Mouse (Mus musculus) WW6 (cell line): ENCODE results near the gene Slc30a9.

Experiments
- DNase-seq: peaks from one replicate; pipeline ENCODE4 v3.0.0-alpha.2; 2013; ENCODE audit warnings: low read depth, low spot score

Slc30a9 gene

GRCm38 (mm10) chr5:67311811-67312521 lies 5.2 kb downstream of the Slc30a9 start:
- no peak for DNase-seq

GRCm38 (mm10) chr5:67312522-67312851 lies 5.7 kb downstream of the Slc30a9 start:
- no peak for DNase-seq

- DNase-seq, result no peak
Observed at GRCm38 (mm10) chr5:67321656-67322268, 15.0 kb downstream of the Slc30a9 start.

GRCm38 (mm10) chr5:67324032-67324431 lies 17.3 kb downstream of the Slc30a9 start:
- DNase-seq, result no peak

- DNase-seq, result no peak
Observed at GRCm38 (mm10) chr5:67340811-67341210, 34.1 kb downstream of the Slc30a9 start.

- no peak for DNase-seq
Observed at GRCm38 (mm10) chr5:67347060-67347459, 40.3 kb downstream of the Slc30a9 start.

GRCm38 (mm10) chr5:67348949-67349348 lies 42.2 kb downstream of the Slc30a9 start:
- DNase-seq, result no peak

GRCm38 (mm10) chr5:67362316-67362715 lies 55.6 kb downstream of the Slc30a9 start:
- DNase-seq, result no peak

- DNase-seq, result no peak
Observed at GRCm38 (mm10) chr5:67362931-67363330, 56.2 kb downstream of the Slc30a9 start.

- no peak for DNase-seq
Observed at GRCm38 (mm10) chr5:67377044-67377621, 70.4 kb downstream of the Slc30a9 start.

GRCm38 (mm10) chr5:67381690-67382089 lies 74.9 kb downstream of the Slc30a9 start:
- no peak for DNase-seq

GRCm38 (mm10) chr5:67382556-67382955 lies 75.8 kb downstream of the Slc30a9 start:
- no peak for DNase-seq

GRCm38 (mm10) chr5:67393951-67394350 lies 87.2 kb downstream of the Slc30a9 start:
- DNase-seq, result no peak

GRCm38 (mm10) chr5:67395211-67395851 lies 88.6 kb downstream of the Slc30a9 start:
- no peak for DNase-seq

- DNase-seq, result no peak
Observed at GRCm38 (mm10) chr5:67397186-67397585, 90.4 kb downstream of the Slc30a9 start.

- DNase-seq, result no peak
Observed at GRCm38 (mm10) chr5:67399876-67400607, 93.3 kb downstream of the Slc30a9 start.

- DNase-seq, result no peak
Observed at GRCm38 (mm10) chr5:67400608-67401480, 94.1 kb downstream of the Slc30a9 start.

- DNase-seq, result no peak
Observed at GRCm38 (mm10) chr5:67401612-67402011, 94.9 kb downstream of the Slc30a9 start.

GRCm38 (mm10) chr5:67404380-67404779 lies 97.6 kb downstream of the Slc30a9 start:
- no peak for DNase-seq

- no peak for DNase-seq
Observed at GRCm38 (mm10) chr5:67404919-67405318, 98.2 kb downstream of the Slc30a9 start.
